Mouse (Mus musculus): ENCODE measurements around the gene Sh3bp4.

- TF ChIP-seq CTCF (IDR thresholded peaks at IDR 0.05; ENCODE audit: control insufficient read depth, insufficient read depth, low read length), result no peak
- no peak for TF ChIP-seq POLR2A (IDR thresholded peaks at IDR 0.05; ENCODE audit: borderline replicate concordance, control insufficient read depth, low read depth, low read length)
These were observed 34.0 kb downstream of the Sh3bp4 start for GRCm38 (mm10) chr1:89104066-89104765.

All from bone marrow, adult 2 months (tissue).